Comparison of ENCODE assay signal across 1 mouse cellular context in the genomic region with DNA sequence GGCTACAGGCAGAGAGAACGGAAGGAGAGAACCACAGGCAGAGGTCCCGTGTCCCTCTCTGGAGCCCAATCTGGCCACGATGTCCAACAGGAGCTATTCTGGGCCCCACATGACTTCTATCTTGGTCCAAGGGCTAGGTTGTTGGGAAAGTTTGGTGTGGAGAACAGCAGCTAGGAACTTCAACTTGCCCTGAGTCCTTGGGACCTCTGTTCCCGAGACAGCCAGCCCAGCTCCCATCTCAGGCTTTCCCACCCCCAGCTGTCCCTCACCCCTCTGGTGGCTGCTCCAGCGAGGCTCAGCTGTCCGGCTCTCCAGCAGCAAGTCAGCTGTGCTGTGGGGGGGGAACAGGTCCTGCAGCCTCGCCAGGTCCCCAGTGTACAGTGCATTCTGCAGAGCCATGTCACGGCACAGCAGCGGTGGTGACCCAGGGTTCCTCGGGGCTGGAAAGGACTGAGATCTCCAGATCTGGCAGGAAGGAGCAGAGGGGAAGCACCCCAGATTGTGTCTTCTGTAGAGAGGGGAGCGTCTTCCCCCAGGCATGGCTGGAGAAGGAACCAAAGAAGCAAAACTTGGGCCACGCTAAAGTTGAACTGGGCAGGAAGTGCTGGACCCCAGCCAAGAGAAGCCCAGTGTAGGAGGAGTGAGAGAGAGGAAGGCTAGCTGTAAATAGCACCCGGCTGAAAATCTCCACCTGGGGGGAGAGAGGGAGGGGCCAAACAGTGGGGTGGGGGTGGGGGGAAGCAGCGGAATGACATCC.
TF ChIP-seq lines count a peak whose summit lies in the region.

A gene (minus strand): TSS at position 592 of the 757 bp plus-strand sequence.

TF ChIP-seq in CH12.LX, 34 proteins besides CTCF, POLR2A, EP300 and RAD21 (continued from another document):
- TF ChIP-seq JUN (IDR thresholded peaks at IDR 0.05; ENCODE audit: insufficient read depth, low read depth, low read length) (no peak), HCFC1 (IDR thresholded peaks at IDR 0.05; ENCODE audit: low read depth, low read length) (no peak), CHD1 (IDR thresholded peaks at IDR 0.05; ENCODE audit: low read depth, low read length) (no peak)
